Mouse (Mus musculus) ES-Bruce4 (cell line): ENCODE measurements at regions not wholly inside any gene's neighbourhood (a gene's known extent, or its start where the extent isn't known, plus 50 kb on each side); places are given as distances from the start of the nearest gene placed in this dataset.

Experiments
- H3K27ac ChIP-seq: 2 replicates; pipeline ENCODE4 v1.5.1; 2012; ENCODE audit warnings: low read length, inconsistent platforms; ENCODE audit not compliant: insufficient read depth
- H3K27me3 ChIP-seq: 2 replicates; pipeline ENCODE4 v1.6.1; 2012; ENCODE audit warnings: mild to moderate bottlenecking, low read length, inconsistent platforms; ENCODE audit not compliant: control insufficient read depth, poor library complexity, insufficient read depth, severe bottlenecking
- H3K36me3 ChIP-seq: 2 replicates; pipeline ENCODE4 v1.6.1; 2012; ENCODE audit warnings: inconsistent platforms, mild to moderate bottlenecking, low read length, moderate library complexity; ENCODE audit not compliant: control insufficient read depth, poor library complexity, insufficient read depth, severe bottlenecking
- H3K4me1 ChIP-seq: one replicate; pipeline ENCODE4 v1.8.1; 2011; ENCODE audit warnings: low read length; ENCODE audit not compliant: control insufficient read depth, insufficient read depth
- H3K4me3 ChIP-seq: 2 replicates; pipeline ENCODE4 v1.5.1; 2011; ENCODE audit warnings: low read depth, mild to moderate bottlenecking, low read length
- H3K9ac ChIP-seq: 2 replicates; pipeline ENCODE4 v1.6.1; 2012; ENCODE audit warnings: low read depth, mild to moderate bottlenecking, inconsistent platforms; ENCODE audit not compliant: poor library complexity, severe bottlenecking
- H3K9me3 ChIP-seq: replicated peaks from 2 replicates; pipeline ENCODE4 v1.6.1; 2012; ENCODE audit warnings: mild to moderate bottlenecking, low read length, inconsistent platforms; ENCODE audit not compliant: control insufficient read depth, poor library complexity, insufficient read depth, severe bottlenecking
- CTCF ChIP-seq: IDR thresholded peaks from one replicate; pipeline ENCODE4 v1.8.1; 2011; ENCODE audit warnings: low read depth, low read length
- EP300 ChIP-seq: IDR thresholded peaks from 2 replicates; pipeline ENCODE4 v1.6.1; 2011; ENCODE audit warnings: low read depth, low read length; ENCODE audit not compliant: insufficient read depth
- POLR2A ChIP-seq: IDR thresholded peaks from one replicate; pipeline ENCODE4 v1.8.1; 2011; ENCODE audit warnings: low read length; ENCODE audit not compliant: insufficient read depth

DNA sequence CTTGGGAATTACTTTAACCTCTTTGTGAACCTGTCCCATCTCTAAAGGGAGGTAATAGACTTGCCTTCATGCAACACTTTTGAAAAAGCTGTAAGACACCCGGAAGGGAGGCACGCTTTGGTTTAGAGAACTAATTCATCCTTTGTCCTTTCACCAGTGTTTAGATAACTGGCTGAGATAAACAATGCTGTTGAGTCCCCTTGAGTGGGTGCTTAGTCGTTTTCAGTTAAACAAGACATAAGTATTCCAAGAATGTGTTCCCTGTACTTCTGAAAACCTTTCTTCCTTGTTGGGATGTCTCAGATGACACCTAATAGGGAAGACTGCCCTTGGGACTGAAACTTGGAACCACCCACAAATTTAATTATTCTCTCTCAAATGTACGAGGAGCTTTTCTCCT is 164.7 kb downstream of the Gm19410 start:
- Histone ChIP-seq H3K4me1 (no peaks in the 10 kb centered on the region), H3K9ac (no peak overlapping the region), H3K36me3 (no peaks in the 10 kb centered on the region), H3K27me3 (no peaks in the 10 kb centered on the region), H3K27ac (no peak overlapping the region), H3K9me3 (no peaks in the 10 kb centered on the region), H3K4me3 (no peak overlapping the region)
- TF ChIP-seq EP300 (no peak), CTCF (no peak), POLR2A (no peak)

DNA sequence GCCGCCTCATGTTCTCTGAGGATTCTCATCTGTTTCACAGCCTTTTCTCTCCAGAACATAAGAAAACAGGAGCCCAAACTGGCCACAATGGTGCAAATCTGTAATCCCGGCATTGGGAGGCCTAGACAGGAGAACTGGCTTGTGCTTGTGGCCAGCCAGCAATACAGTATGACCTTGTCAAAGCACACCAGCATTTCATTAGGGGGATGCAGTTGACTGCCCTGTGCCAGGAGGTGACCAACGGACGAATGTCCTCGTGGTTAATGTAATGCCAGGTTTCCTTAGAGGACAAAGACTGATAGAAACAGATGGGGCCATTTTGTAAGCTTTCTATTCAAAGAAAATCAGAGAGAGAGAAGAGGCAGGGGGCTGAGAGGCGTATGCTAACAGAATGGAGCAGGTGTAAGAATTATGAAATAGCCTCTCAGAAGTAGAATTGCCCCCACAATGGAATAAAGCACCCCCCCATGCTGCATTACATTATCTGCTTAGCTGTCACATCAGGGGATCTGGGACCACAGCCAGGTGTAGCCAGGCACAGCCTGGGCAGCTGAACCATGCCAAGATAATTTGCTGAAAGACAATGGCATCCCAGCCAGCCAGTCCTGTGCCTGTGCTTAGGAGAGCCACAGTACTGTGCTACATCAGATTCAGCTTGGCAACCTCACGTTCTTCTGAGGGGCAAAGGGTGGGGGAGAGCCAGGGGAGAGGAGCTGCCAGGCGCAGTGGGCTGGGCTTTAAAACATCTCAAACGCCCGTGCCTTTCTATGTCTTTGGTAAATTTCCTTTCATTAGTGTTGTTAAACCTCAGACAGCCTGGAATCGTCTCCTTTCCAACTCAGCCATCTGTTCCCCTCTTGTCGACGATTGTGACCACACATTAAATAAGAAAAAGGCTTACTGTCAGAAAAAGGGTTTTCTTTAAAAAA is 167.9 kb downstream of the Gm19410 start:
- Histone ChIP-seq H3K9me3 (no peaks in the 10 kb centered on the region), H3K36me3 (no peaks in the 10 kb centered on the region), H3K4me3 (no peak overlapping the region), H3K4me1 (no peaks in the 10 kb centered on the region), H3K27me3 (no peaks in the 10 kb centered on the region), H3K27ac (no peak overlapping the region), H3K9ac (no peak overlapping the region)
- no peak for TF ChIP-seq CTCF
- no peak for TF ChIP-seq EP300
- TF ChIP-seq POLR2A: no peak

DNA sequence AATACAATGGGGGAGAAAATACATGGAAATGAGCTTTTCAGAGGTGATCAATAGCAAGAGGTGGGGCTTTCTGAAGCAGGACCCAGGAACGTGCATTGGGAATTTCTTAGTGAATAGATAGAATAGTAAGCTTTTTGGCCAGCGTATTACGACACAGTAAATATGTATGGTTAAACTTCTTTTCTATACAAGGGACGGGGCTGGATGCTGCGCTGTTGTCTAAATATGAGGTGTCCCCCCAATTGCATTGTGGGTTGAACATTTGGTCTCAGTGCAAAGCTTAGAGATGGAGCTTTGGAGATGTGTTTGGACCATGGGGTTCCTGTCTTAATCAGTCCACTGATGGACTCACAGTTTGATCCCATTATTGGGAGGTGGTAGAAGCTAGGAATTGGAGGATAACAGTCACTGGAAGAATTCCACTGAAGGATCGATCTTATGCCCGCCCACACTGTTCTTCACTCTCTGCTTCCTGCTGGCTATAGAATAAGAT is 168.6 kb downstream of the Gm19410 start:
- Histone ChIP-seq H3K9ac (no peak overlapping the region), H3K27me3 (no peaks in the 10 kb centered on the region), H3K4me3 (no peak overlapping the region), H3K27ac (no peak overlapping the region), H3K36me3 (no peaks in the 10 kb centered on the region), H3K9me3 (no peaks in the 10 kb centered on the region), H3K4me1 (no peaks in the 10 kb centered on the region)
- no peak for TF ChIP-seq CTCF
- TF ChIP-seq POLR2A: no peak
- no peak for TF ChIP-seq EP300

DNA sequence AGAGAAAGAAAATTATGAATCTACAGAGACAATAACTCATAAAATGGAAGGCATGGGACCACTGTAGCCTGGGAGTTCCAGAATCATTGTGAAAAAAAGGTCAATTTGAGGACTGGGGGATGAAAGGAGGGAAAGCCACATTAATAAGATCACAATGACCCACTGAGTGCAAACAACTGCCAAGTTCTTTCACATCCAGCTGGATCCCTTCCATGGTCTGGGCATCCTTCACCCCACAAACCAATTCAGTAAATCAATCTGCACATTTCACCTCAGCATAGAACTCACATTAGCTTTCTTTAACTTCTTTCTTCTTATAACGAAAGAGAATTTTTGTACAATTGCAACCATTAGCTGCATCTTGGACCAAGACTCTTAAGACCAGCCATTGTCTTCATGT is 169.4 kb downstream of the Gm19410 start:
- no peak overlapping the region for H3K4me3 ChIP-seq
- TF ChIP-seq EP300 (no peak), CTCF (no peak), POLR2A (no peak)
- no peaks in the 10 kb centered on the region for H3K4me1 ChIP-seq
- no peaks in the 10 kb centered on the region for H3K36me3 ChIP-seq
- H3K9me3 ChIP-seq: no peaks in the 10 kb centered on the region
- H3K9ac ChIP-seq: no peak overlapping the region
- H3K27ac ChIP-seq: no peak overlapping the region
- H3K27me3 ChIP-seq: no peaks in the 10 kb centered on the region

DNA sequence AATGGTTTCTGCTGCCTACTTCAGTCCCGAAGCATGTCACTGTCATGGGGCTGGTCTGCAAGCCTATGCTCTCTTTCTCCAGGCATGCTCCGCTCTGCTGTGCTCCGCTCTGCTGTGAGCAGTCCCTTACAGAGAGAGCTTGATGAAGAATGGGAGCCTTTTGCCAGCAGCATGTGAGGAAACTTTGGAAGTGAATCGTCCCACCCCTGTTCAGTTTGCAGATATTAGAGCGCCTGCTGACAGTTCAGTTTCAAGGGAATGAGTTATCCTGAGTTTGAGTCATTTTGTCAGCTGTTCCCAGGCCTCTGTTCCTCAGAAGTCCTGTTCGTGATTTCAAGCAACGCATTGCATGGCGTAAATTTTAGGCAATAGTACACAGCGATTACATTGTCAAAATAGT is 173.6 kb downstream of the Gm19410 start:
- H3K4me3 ChIP-seq: no peak overlapping the region
- H3K27me3 ChIP-seq: no peaks in the 10 kb centered on the region
- H3K9ac ChIP-seq: no peak overlapping the region
- no peak overlapping the region for H3K27ac ChIP-seq
- H3K9me3 ChIP-seq: no peaks in the 10 kb centered on the region
- H3K4me1 ChIP-seq: no peaks in the 10 kb centered on the region
- no peaks in the 10 kb centered on the region for H3K36me3 ChIP-seq
- no peak for TF ChIP-seq EP300
- no peak for TF ChIP-seq POLR2A
- TF ChIP-seq CTCF: no peak

DNA sequence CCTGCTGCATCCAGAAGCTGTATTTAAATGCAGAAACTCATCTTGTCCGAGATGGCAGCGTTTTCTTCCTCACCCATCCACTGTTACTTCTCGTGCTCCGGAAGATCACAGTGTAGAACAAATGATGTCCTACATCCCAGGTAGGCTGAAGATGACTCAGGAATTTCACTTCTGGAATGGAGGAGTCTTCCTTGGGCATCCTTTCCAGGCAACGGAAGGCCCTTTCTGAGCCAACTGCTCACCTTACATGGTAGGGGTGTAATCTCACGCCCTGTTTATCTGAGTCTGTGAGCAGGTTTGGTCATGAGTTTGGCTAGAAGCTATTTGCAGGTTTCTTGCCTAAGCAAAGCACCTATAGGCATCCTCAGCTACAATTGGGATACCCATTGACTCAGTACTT is 176.9 kb downstream of the Gm19410 start:
- TF ChIP-seq EP300: no peak
- no peak for TF ChIP-seq CTCF
- TF ChIP-seq POLR2A: no peak
- H3K36me3 ChIP-seq: no peaks in the 10 kb centered on the region
- no peak overlapping the region for H3K9ac ChIP-seq
- no peaks in the 10 kb centered on the region for H3K9me3 ChIP-seq
- H3K27me3 ChIP-seq: no peaks in the 10 kb centered on the region
- no peak overlapping the region for H3K4me3 ChIP-seq
- no peak overlapping the region for H3K27ac ChIP-seq
- no peaks in the 10 kb centered on the region for H3K4me1 ChIP-seq
